Mouse (Mus musculus) heart, embryonic 16.5 days (tissue): Measurements from ENCODE around the gene Nrbf2. TPM values are rescaled to one million over a fixed set of nuclear protein-coding genes. Genes with fewer than 3 reads are reported as not detected.

Experiments used
- ATAC-seq: fragments of 200-750 bp; cut with Nextera tagmentation; replicated peaks from 2 replicates; pipeline ENCODE4 v1.8.0; 2017; ENCODE audit warnings: moderate number of reproducible peaks; ENCODE audit not compliant: insufficient read depth, low FRiP score; ENCODE audit errors: extremely low read depth
- H3K27ac ChIP-seq: fragments of 300-500 bp; sonication (generic); 2 replicates; pipeline ENCODE4 v1.5.1; 2014; ENCODE audit warnings: mild to moderate bottlenecking, low read length, control low read depth, moderate library complexity
- H3K27me3 ChIP-seq: fragments of 300-500 bp; sonication (generic); 2 replicates; pipeline ENCODE4 v1.6.1; 2014; ENCODE audit warnings: low read length, mixed read lengths; ENCODE audit not compliant: control insufficient read depth, insufficient read depth
- H3K36me3 ChIP-seq: fragments of 300-500 bp; sonication (generic); 2 replicates; pipeline ENCODE4 v1.6.1; 2014; ENCODE audit not compliant: control insufficient read depth, insufficient read depth
- H3K4me1 ChIP-seq: fragments of 300-500 bp; sonication (generic); 2 replicates; pipeline ENCODE4 v1.6.1; 2014; ENCODE audit warnings: low read length, mixed read lengths; ENCODE audit not compliant: control insufficient read depth, insufficient read depth
- H3K4me2 ChIP-seq: fragments of 300-500 bp; sonication (generic); 2 replicates; pipeline ENCODE4 v1.6.1; 2014; ENCODE audit warnings: low read depth, mild to moderate bottlenecking, control low read depth, low read length
- H3K4me3 ChIP-seq: fragments of 300-500 bp; sonication (generic); 2 replicates; pipeline ENCODE4 v1.5.1; 2014; ENCODE audit warnings: mild to moderate bottlenecking, control low read depth, low read length
- H3K9ac ChIP-seq: fragments of 300-500 bp; sonication (generic); 2 replicates; pipeline ENCODE4 v1.6.1; 2014; ENCODE audit warnings: low read length, control low read depth
- H3K9me3 ChIP-seq: fragments of 300-500 bp; sonication (generic); replicated peaks from 2 replicates; pipeline ENCODE4 v1.6.1; 2016; ENCODE audit warnings: low read length; ENCODE audit not compliant: control insufficient read depth
- WGBS: fragments of 180-500 bp; shearing (Covaris S2); extraction: QIAGEN DNeasy Blood & Tissue Kit; methylation state at CpG from one replicate; pipeline ENCODE4 v1.1.7; 2014; 5-methylcytosine and 5-hydroxymethylcytosine counted together
- polyA plus RNA-seq: library from polyadenylated mRNA; unstranded; fragments of >200 nt; fragmentation: Nextera tagmentation; extraction: Ambion mirVana; gene quantifications from 2 replicates; pipeline ENCODE4 v1.2.1, GENCODE M21; 2015

Nrbf2 gene
- polyA plus RNA-seq, 1 experiment from 2014 or later = 33.0 TPM

- 2% methylated on average over 20 of the region's 20 CpGs for WGBS
- H3K27me3 ChIP-seq = peaks cover 4% of the 10 kb centered on the region; the same call in 1 of the 2 replicates
These were observed 32.9 kb upstream of the Nrbf2 start for GRCm38 (mm10) chr10:67317931-67318460.

GRCm38 (mm10) chr10:67314811-67315435 is 29.8 kb upstream of the Nrbf2 start:
- ATAC-seq = no peak
- H3K4me2 ChIP-seq = no peak overlapping the region

More at GRCm38 (mm10) chr10:67317931-67318460, 32.9 kb upstream of the Nrbf2 start:
- Histone ChIP-seq H3K4me2 (peak overlapping the region; percentile 62), H3K27ac (no peak overlapping the region), H3K9ac (0 out of 2 replicates have a peak overlapping the region, but pooled peaks have one; percentile 13), H3K9me3 (no peaks in the 10 kb centered on the region), H3K36me3 (no peaks in the 10 kb centered on the region), H3K4me1 (peaks cover 2% of the 10 kb centered on the region; the same call in 1 of the 2 replicates), H3K4me3 (peak overlapping the region; percentile 38)
- ATAC-seq = no peak

DNA sequence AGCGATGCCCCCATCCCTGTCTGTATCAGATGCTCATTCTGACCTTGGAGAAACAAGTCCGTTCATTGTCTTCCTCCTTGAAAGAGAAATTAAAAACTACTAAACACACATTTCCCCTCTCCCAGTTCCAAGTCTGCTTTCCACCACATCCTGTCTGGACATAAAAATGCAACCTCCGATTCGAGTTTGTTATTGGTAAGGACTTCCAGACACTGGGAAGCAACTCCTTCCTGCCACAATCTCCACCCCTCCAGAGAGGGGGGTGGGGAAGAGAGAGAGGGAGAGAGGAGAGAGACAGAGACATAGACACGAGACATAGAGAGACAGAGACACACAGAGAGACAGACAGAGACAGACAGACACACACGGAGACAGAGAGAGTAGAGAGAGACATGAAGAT is 27.4 kb upstream of the Nrbf2 start:
- H3K27ac ChIP-seq = peak overlapping the region; percentile 53
- ATAC-seq = no peak

More at GRCm38 (mm10) chr10:67314811-67315435, 29.8 kb upstream of the Nrbf2 start:
- 0 out of 2 replicates have a peak, but pooled peaks cover 3% of the 10 kb centered on the region for H3K4me1 ChIP-seq
- H3K9me3 ChIP-seq = no peaks in the 10 kb centered on the region
- H3K4me3 ChIP-seq = no peak overlapping the region
- H3K27ac ChIP-seq = no peak overlapping the region
- peaks cover 4% of the 10 kb centered on the region; the same call in 1 of the 2 replicates for H3K27me3 ChIP-seq
- H3K36me3 ChIP-seq = no peaks in the 10 kb centered on the region
- H3K9ac ChIP-seq = no peak overlapping the region
- 14% methylated on average over 10 of the region's 12 CpGs for WGBS

GRCm38 (mm10) chr10:67311277-67311959 is 26.3 kb upstream of the Nrbf2 start:
- 23% methylated on average over 9 of the region's 9 CpGs for WGBS
- Histone ChIP-seq H3K9ac (no peak overlapping the region), H3K27me3 (no peaks in the 10 kb centered on the region), H3K36me3 (no peaks in the 10 kb centered on the region), H3K9me3 (no peaks in the 10 kb centered on the region), H3K4me2 (no peak overlapping the region), H3K27ac (no peak overlapping the region), H3K4me1 (0 out of 2 replicates have a peak, but pooled peaks cover 3% of the 10 kb centered on the region), H3K4me3 (no peak overlapping the region)
- peak; percentile 61; the same call in 1 of the 2 replicates for ATAC-seq

More for the DNA sequence above, 27.4 kb upstream of the Nrbf2 start:
- 53% methylated on average over 6 of the region's 6 CpGs for WGBS
- no peaks in the 10 kb centered on the region for H3K36me3 ChIP-seq
- no peak overlapping the region for H3K4me2 ChIP-seq
- no peaks in the 10 kb centered on the region for H3K27me3 ChIP-seq
- H3K9me3 ChIP-seq = no peaks in the 10 kb centered on the region
- H3K4me3 ChIP-seq = no peak overlapping the region
- no peak overlapping the region for H3K9ac ChIP-seq
- 0 out of 2 replicates have a peak, but pooled peaks cover 3% of the 10 kb centered on the region for H3K4me1 ChIP-seq

- Histone ChIP-seq H3K9me3 (no peaks in the 10 kb centered on the region), H3K27me3 (no peaks in the 10 kb centered on the region), H3K27ac (no peak overlapping the region), H3K36me3 (no peaks in the 10 kb centered on the region), H3K4me1 (0 out of 2 replicates have a peak, but pooled peaks cover 3% of the 10 kb centered on the region), H3K4me2 (no peak overlapping the region), H3K9ac (no peak overlapping the region), H3K4me3 (no peak overlapping the region)
- no peak for ATAC-seq
- 81% methylated on average over 7 of the region's 7 CpGs for WGBS
These were observed 24.5 kb upstream of the Nrbf2 start for GRCm38 (mm10) chr10:67309483-67310138.

- H3K4me3 ChIP-seq = no peak overlapping the region
- no peaks in the 10 kb centered on the region for H3K27me3 ChIP-seq
- H3K4me1 ChIP-seq = peaks cover 5% of the 10 kb centered on the region; the same call in 1 of the 2 replicates
- no peak overlapping the region for H3K9ac ChIP-seq
- H3K4me2 ChIP-seq = no peak overlapping the region
- no peaks in the 10 kb centered on the region for H3K36me3 ChIP-seq
- no peaks in the 10 kb centered on the region for H3K9me3 ChIP-seq
- no peak for ATAC-seq
- H3K27ac ChIP-seq = no peak overlapping the region
- WGBS = 43% methylated on average over 2 of the region's 2 CpGs
These were observed 17.2 kb upstream of the Nrbf2 start for GRCm38 (mm10) chr10:67302340-67302739.

- H3K4me3 ChIP-seq = no peak overlapping the region
- H3K27me3 ChIP-seq = no peaks in the 10 kb centered on the region
- no peak for ATAC-seq
- no peak overlapping the region for H3K27ac ChIP-seq
- H3K4me2 ChIP-seq = no peak overlapping the region
- no peak overlapping the region for H3K9ac ChIP-seq
- WGBS = 87% methylated on average over 6 of the region's 6 CpGs
- no peaks in the 10 kb centered on the region for H3K36me3 ChIP-seq
- no peaks in the 10 kb centered on the region for H3K9me3 ChIP-seq
- H3K4me1 ChIP-seq = peaks cover 7% of the 10 kb centered on the region; the same call in 1 of the 2 replicates
These were observed 15.9 kb upstream of the Nrbf2 start for GRCm38 (mm10) chr10:67301046-67301445.

DNA sequence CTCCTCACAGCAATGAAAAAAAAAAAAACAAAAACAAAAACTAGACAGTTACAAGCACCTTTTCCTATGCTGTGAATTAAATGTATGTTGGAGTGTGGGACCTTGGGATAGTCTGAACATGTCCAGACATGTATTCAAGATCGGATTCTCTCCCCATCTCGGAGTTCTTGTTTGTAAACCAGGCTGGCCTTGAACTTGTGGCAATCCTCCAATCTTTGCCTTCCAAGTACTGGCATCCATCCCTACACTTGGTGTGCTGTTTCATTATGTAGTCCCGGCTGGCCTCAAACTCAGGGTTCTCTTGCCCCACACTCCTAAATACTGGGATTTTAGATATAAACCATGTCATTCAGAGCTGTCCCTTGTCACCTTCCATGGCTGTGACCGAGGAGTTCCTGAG is 14.2 kb upstream of the Nrbf2 start:
- Histone ChIP-seq H3K27ac (no peak overlapping the region), H3K4me2 (no peak overlapping the region), H3K4me3 (no peak overlapping the region), H3K4me1 (peaks cover 7% of the 10 kb centered on the region; the same call in 1 of the 2 replicates), H3K9me3 (no peaks in the 10 kb centered on the region), H3K36me3 (no peaks in the 10 kb centered on the region), H3K27me3 (no peaks in the 10 kb centered on the region), H3K9ac (no peak overlapping the region)
- no peak for ATAC-seq
- 70% methylated on average over 4 of the region's 4 CpGs for WGBS
